Mouse (Mus musculus): Measurements from ENCODE around the gene Ddx42. TPM values are rescaled to one million over a fixed set of nuclear protein-coding genes. Genes with fewer than 3 reads are reported as not detected.

The Ddx42 gene
- total RNA-seq, 2 experiments from 2014 or later, result 42.1 to 55.2 TPM

Other genes with a start within 250 kb of the Ddx42 start
- 10 to 100 TPM; 11.0 to 16.0 TPM for gene Ace, start 249.0 kb upstream of the Ddx42 start, total RNA-seq (2021)
- gene Ace3, start 222.3 kb upstream of the Ddx42 start, total RNA-seq (2021), result not detected
- gene Kcnh6, start 208.8 kb upstream of the Ddx42 start, total RNA-seq (2021), result under 1 TPM in 1 of 2 experiments, not detected in 1; 0.29 TPM
- gene Dcaf7, start 180.1 kb upstream of the Ddx42 start, total RNA-seq (2021), result 10 to 100 TPM; 44.5 to 47.6 TPM
- 10 to 100 TPM; 32.3 to 33.3 TPM for gene Taco1, start 150.9 kb upstream of the Ddx42 start, total RNA-seq (2021)
- gene Map3k3, start 132.3 kb upstream of the Ddx42 start, total RNA-seq (2021), result 10 to 100 TPM; 34.3 to 37.3 TPM
- gene Gm10840, start 56.1 kb upstream of the Ddx42 start, total RNA-seq (2021), result not detected
- gene Limd2, start 56.1 kb upstream of the Ddx42 start, total RNA-seq (2021), result 10 to 100 TPM in 1 of 2 experiments, 1 to 10 TPM in 1; 9.5 to 11.7 TPM
- gene Strada, start 14.8 kb upstream of the Ddx42 start, total RNA-seq (2021), result 10 to 100 TPM; 11.6 to 13.1 TPM
- 100 to 1,000 TPM; 106 to 118 TPM for gene Ccdc47, start 582 bp upstream of the Ddx42 start, total RNA-seq (2021)
- 10 to 100 TPM; 53.6 to 55.8 TPM for gene Ftsj3, start 39.2 kb downstream of the Ddx42 start, total RNA-seq (2021)
- gene Psmc5, start 39.2 kb downstream of the Ddx42 start, total RNA-seq (2021), result 100 to 1,000 TPM; 157 to 159 TPM
- gene Smarcd2, start 56.0 kb downstream of the Ddx42 start, total RNA-seq (2021), result 10 to 100 TPM; 47.4 to 63.7 TPM
- under 1 TPM; 0.10 to 0.13 TPM for gene Tcam1, start 59.7 kb downstream of the Ddx42 start, total RNA-seq (2021)
- not detected for gene Gh, start 84.9 kb downstream of the Ddx42 start, total RNA-seq (2021)
- gene Cd79b, start 97.8 kb downstream of the Ddx42 start, total RNA-seq (2021), result under 1 TPM; 0.86 to 0.93 TPM
- gene Scn4a, start 136.4 kb downstream of the Ddx42 start, total RNA-seq (2021), result under 1 TPM; 0.20 to 0.99 TPM
- gene Prr29, start 148.5 kb downstream of the Ddx42 start, total RNA-seq (2021), result not detected
- gene Icam2, start 171.1 kb downstream of the Ddx42 start, total RNA-seq (2021), result 10 to 100 TPM; 12.5 to 15.0 TPM